Mouse (Mus musculus): Measurements from ENCODE around the gene Ahsg.

DNA sequence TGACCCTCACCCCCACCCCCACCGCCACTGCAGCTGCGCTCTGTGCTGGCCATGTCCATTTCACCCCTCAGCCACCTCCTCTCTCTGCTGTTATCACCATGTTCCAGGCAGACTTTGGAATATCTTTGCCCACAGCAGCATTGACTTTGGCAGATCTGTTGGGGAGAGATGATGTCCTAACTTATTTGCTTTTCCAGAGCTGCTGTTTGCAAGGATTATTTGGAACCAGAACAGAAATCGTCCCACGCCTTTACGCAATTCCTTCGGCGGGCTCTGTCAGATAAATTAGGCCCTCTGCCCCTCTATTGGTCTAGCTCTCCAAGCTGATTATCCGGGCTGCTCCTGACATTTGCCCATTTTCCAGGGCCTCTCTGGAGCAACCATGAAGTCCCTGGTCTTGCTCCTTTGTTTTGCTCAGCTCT, 667 bp downstream of the Ahsg start:
- TF ChIP-seq CTCF (IDR thresholded peaks at IDR 0.05; ENCODE audit: low read depth) (no peak), EP300 (IDR thresholded peaks at IDR 0.05; ENCODE audit: low read depth) (no peak)
